Mouse (Mus musculus): Measurements from ENCODE around the gene Wipf3.

Gene Wipf3

GRCm38 (mm10) chr6:54516512-54517134 is 87.2 kb downstream of the Wipf3 start:
- in situ Hi-C loops (cut with MboI; ENCODE audit: unreplicated experiment in 2 of 2), result no loop called here

- in situ Hi-C loops (cut with MboI; ENCODE audit: unreplicated experiment in 2 of 2), result no loop called here
Measured at GRCm38 (mm10) chr6:54518758-54519157, 89.4 kb downstream of the Wipf3 start.

DNA sequence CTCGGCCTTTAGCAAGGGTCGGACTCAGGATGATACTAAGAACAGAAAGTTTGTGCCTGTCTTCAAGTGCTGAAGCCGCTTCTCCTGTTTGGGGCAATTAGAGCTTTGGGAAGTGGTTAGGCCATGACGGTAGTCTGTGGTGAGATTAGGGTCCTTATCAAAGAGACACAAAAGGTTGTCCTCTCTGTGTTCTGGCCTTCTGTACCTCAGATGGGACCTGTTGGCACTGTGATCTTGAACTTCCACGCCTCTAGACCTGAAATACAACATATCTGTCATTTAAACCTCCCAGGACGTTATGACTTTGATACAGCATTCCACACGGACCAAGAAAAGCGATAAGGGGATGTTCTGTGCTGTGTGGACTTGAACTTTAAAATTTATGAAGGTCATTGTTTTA is 99.3 kb downstream of the Wipf3 start:
- in situ Hi-C loops (cut with MboI; ENCODE audit: unreplicated experiment in 2 of 2), result no loop called here

DNA sequence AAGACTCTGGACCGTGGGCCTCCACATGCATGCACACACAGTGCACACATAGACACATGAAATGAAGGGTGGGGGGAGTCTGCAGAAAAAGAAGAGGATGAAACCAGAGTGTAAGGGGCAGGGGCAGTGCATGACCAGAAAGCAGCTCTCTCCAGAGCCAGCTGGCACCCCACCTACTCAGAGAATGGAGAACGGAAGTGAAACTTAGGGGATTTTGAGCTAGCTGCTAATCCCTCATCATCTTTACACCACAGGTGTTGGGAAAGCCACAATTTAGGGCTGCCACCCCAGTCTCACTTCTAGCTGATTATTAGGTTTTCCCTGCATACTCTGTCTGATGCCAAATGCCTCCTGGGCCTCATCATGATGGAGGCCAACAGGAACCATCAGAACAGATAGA is 100.8 kb downstream of the Wipf3 start:
- in situ Hi-C loops (cut with MboI; ENCODE audit: unreplicated experiment in 2 of 2), result no loop called here

DNA sequence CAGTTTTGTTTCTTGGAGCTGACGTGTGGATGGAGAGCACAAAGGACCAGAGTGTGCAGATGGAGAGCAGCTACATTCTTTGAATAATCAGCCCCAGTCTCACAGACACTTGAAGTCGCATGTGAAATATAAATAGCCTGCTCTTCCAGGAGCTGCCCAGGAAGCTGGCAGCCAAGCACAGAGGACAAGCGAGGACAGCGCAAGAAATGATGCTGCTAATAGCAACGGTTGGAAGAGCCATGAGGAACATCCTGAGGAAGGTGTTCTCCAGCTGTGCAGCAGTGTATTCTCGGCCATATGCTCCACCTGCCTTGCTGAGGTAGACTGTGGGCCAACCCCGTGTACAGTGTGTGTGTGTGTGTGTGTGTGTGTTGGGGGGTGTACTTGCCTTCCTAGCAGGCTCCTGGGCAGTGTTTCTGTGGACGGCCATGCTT is 101.7 kb downstream of the Wipf3 start:
- in situ Hi-C loops (cut with MboI; ENCODE audit: unreplicated experiment in 2 of 2), result no loop called here

GRCm38 (mm10) chr6:54535485-54535884 is 106.1 kb downstream of the Wipf3 start:
- in situ Hi-C loops (cut with MboI; ENCODE audit: unreplicated experiment in 2 of 2), result no loop called here

DNA sequence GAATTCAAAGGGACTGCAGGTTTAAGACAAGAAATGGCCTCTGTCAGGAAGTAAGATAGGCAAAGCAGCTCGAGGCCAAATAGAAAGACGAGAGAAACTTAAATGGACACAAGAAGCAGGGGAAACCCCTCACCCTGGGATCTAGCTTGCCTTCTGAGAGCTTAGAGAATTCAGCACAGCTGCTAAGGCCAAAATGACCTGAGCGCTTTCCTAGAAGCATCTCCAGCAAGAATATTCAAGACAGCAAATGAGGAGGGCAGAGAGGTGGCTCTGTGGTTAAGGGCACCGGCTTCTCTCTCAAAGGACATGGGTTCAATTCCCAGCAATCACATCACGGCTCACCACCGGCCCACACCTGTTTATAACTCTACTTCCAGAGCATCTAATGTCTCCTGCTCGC is 107.7 kb downstream of the Wipf3 start:
- in situ Hi-C loops (cut with MboI; ENCODE audit: unreplicated experiment in 2 of 2), result no loop called here

DNA sequence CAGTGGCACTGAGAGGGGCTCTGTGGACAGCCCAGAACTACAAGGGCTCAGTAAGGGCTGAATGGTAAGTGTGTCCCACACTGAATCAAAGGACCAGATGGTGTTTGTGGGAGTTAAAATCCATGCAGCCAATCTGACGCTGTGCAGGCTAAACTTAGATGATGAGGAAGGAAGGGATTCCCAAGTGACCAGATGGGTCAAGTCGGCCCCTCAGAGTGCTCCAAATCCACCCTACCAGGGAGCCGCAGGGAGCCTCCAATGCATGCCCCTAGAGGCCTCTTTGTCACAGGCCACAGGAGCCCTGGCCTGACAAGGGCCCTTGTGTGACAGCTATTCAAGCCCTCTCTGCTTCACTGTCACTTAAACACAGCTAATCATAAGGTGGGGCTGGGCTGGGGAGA is 109.4 kb downstream of the Wipf3 start:
- in situ Hi-C loops (cut with MboI; ENCODE audit: unreplicated experiment in 2 of 2), result no loop called here

- in situ Hi-C loops (cut with MboI; ENCODE audit: unreplicated experiment in 2 of 2), result no loop called here
Measured at GRCm38 (mm10) chr6:54539396-54539795, 110.0 kb downstream of the Wipf3 start.

DNA sequence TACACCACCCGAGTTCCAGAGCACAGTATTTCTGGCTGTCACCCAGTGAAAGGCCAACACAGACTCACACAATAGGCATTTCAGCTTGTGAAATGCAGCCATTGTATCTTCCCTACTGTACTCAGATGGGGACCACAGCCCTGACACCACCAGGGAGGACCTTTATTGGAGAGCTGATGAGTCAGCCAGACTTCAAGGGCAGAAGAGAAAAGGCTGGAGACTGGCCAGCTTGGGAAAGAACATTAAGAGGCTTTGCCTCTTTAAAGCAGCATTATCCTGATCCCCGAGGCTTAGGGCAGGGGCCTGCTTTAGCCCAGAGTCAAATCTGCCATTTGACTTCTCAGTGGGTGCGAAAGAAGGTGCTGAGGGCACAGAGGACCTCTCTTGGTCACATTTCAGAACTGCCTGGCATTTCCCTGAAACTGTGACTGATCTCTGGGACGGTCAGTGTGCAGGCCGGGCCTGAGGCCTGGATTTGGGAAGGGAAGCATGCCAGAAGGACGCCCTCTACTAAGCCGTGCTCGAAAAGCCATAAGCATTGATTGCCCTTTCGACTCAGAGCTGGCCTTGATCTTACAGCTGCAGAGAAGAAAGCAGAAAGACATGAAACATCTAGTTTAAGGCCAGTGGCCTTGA is 111.0 kb downstream of the Wipf3 start:
- in situ Hi-C loops (cut with MboI; ENCODE audit: unreplicated experiment in 2 of 2), result no loop called here

DNA sequence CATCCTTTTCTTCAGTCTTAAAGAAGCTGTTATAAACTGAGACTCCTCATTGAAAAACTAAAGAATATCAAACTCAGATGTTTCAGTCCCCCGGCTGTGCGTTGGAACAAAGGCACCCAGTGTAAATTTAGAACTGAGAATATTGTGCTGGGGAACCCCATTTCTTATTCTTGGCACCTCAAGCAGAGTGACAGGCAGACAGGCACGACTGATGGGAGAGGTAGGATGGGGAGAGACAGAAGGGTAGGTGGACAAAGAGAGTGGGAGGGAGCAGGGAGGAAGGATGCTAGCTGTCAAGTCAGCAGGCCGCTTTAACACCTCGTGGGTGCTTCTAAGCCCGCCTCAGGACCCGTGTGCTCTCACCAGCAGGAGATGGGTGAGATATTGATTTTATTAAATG is 113.4 kb downstream of the Wipf3 start:
- in situ Hi-C loops (cut with MboI; ENCODE audit: unreplicated experiment in 2 of 2), result no loop called here

GRCm38 (mm10) chr6:54543646-54544045 is 114.2 kb downstream of the Wipf3 start:
- in situ Hi-C loops (cut with MboI; ENCODE audit: unreplicated experiment in 2 of 2), result no loop called here

DNA sequence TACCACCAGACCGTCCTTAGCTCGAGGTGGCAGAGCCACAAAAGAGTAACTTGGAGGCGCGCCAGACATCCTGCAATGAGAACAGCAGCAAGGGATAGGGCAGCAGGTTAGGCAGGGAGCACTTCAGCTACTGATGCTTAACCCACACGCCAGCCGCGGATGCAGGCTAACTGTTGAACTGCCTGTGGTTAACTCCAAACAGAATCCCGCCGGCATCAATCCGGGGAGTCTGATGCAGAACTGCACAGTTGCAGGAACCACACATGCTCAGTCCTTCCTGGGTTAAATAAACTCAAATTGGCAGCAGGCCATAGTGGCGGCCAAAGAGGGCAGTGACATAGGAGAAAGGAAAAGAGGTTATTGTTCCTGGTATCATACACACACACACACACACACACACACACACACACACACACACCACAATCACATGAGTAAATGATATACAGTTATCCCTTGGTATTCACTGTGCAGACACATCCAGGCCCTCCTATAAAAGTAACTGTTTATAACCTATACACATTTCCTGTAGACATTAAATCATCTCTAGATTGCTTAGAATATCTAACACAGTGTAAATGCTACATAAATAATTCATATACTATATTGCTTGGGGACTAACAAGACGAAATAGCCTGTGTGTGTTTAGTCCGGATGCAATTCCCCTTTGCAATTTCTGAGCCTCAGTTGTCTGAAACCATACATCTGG is 119.1 kb downstream of the Wipf3 start:
- in situ Hi-C loops (cut with MboI; ENCODE audit: unreplicated experiment in 2 of 2), result no loop called here

GRCm38 (mm10) chr6:54549311-54549710 is 119.9 kb downstream of the Wipf3 start:
- in situ Hi-C loops (cut with MboI; ENCODE audit: unreplicated experiment in 2 of 2), result no loop called here

- in situ Hi-C loops (cut with MboI; ENCODE audit: unreplicated experiment in 2 of 2), result no loop called here
Measured at GRCm38 (mm10) chr6:54550801-54551323, 121.5 kb downstream of the Wipf3 start.

DNA sequence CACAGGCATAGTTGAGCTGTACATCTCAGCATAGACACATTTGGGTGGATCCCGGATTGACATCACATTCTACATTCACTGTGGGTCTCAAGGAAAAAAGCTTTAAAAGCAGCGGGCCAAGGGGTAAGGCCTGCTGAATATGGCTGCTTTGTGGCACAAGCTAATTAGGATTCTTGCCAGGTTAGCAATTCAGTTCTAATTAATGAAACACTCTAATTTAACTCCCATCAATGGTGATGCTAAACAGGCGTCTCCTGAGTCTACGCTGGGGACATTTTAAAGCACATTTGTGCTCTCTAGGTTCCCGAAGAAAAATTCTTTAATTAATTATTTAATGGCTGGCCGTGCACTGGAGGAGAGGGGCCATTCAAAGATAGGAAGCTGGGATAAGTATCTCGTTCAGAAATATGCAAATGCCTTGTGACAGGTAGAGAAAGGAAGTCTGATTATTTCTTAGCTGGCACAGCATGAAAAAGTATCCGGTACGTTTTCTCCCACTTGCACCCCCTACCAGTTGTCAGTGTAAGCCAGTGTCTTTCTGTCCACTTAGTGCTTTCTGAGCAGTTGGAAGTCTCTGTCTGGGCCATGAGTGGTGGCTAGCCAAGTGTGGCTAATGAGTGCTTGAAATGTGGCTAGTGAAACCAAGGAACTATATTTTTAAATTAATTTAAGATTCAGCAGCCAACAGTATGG is 123.5 kb downstream of the Wipf3 start:
- in situ Hi-C loops (cut with MboI; ENCODE audit: unreplicated experiment in 2 of 2), result no loop called here

Data from v-Abl transformed pro-B cells (cell line).